Mouse (Mus musculus) E14TG2a.4 (cell line): ENCODE measurements at regions not wholly inside any gene's neighbourhood (a gene's known extent, or its start where the extent isn't known, plus 50 kb on each side); places are given as distances from the start of the nearest gene placed in this dataset.

Experiments used
- H3K27me3 ChIP-seq: 2 replicates; pipeline ENCODE4 v1.6.1; 2014; ENCODE audit warnings: low read length, control low read depth; ENCODE audit not compliant: insufficient read depth
- H3K36me3 ChIP-seq: 2 replicates; pipeline ENCODE4 v1.6.1; 2014; ENCODE audit warnings: low read length, control low read depth; ENCODE audit not compliant: insufficient read depth
- H3K4me1 ChIP-seq: replicated peaks from 2 replicates; pipeline ENCODE4 v1.6.1; 2014; ENCODE audit warnings: low read depth, low read length, control low read depth
- H3K4me3 ChIP-seq: replicated peaks from 2 replicates; pipeline ENCODE4 v1.5.1; 2014; ENCODE audit warnings: mild to moderate bottlenecking, low read length
- H3K9me3 ChIP-seq: 2 replicates; pipeline ENCODE4 v1.6.1; 2014; ENCODE audit warnings: low read length, control low read depth
- CTCF ChIP-seq: conservative IDR thresholded peaks from 2 replicates; pipeline ENCODE4 v1.5.1; 2014; ENCODE audit warnings: low read length
- NANOG ChIP-seq: IDR thresholded peaks from 2 replicates; pipeline ENCODE4 v1.6.1; 2014; ENCODE audit warnings: borderline replicate concordance, low read length, mixed read lengths
- POU5F1 ChIP-seq: IDR thresholded peaks from 2 replicates; pipeline ENCODE4 v1.6.1; 2014; ENCODE audit warnings: low read length, borderline replicate concordance

DNA sequence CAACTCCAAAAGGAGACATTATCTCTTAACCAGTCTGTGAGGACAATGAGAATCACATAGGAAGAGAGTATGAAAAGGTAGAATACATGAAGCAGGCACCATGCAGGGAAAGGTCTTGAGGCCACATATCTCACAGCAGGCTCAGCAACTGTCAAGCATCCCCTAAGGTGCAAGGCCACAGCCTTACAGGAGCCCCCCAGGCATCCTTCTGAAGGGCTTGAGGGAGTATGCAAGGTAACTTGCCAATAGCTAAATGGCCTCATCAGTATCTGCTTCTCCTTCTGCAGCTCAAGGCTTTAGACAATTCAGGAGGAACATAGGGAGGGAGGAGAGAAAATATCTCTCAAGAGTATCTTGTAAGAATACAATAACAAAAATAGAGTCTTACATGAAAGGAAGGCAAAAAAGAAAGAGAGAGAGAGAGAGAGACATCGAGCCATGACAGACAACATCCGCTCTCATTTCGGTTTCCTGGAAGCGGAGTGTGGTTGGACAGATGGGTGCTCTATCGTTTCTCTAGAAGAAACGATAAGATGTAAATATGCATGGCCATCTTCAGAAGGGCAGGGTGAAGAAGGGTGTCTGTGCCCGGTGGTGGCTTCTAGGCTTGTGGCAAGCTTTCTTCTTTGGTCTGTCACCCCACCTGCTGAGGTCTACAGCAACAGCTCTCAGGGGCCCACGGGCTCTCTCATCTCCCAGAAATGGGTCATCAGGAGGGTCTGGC is 349.6 kb upstream of the 3110018I06Rik start:
- TF ChIP-seq CTCF, result no peak
- TF ChIP-seq NANOG, result no peak
- TF ChIP-seq POU5F1, result no peak
- H3K9me3 ChIP-seq, result no peaks in the 10 kb centered on the region
- no peaks in the 10 kb centered on the region for H3K27me3 ChIP-seq
- H3K36me3 ChIP-seq, result no peaks in the 10 kb centered on the region
- H3K4me1 ChIP-seq, result no peaks in the 10 kb centered on the region
- no peak overlapping the region for H3K4me3 ChIP-seq

DNA sequence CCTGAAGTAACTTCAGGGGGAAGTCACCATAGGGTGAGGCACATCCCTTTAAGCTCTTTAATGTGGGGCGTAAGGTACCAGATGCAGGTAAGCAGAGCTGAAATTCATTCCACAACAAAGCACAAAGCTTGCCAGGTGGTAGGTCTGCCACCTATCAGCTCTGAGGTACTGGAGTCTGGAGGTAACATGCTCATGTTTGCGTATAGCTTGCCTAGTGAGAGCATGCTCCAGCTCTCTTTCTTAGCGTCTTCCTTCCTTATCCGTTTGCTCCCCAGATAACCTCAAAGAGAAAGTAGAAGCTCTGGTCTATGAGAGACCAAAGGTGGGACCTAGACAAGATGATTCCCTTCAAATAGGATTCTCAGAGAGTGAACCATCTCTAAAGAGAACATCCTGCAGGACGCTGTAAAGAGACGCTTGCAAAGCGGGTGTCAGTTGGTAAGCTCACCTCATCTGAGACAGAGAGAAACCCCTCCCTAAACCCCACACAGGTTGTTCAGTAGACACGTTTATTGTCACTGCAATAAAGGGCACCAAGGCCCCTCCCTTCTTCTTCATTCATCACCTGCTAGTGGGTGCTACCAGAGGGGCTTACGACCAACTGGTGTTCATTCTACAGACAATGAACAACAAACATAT is 347.4 kb upstream of the 3110018I06Rik start:
- Histone ChIP-seq H3K4me3 (no peak overlapping the region), H3K9me3 (no peaks in the 10 kb centered on the region), H3K27me3 (no peaks in the 10 kb centered on the region), H3K4me1 (no peaks in the 10 kb centered on the region), H3K36me3 (no peaks in the 10 kb centered on the region)
- TF ChIP-seq NANOG (no peak), POU5F1 (no peak), CTCF (no peak)

DNA sequence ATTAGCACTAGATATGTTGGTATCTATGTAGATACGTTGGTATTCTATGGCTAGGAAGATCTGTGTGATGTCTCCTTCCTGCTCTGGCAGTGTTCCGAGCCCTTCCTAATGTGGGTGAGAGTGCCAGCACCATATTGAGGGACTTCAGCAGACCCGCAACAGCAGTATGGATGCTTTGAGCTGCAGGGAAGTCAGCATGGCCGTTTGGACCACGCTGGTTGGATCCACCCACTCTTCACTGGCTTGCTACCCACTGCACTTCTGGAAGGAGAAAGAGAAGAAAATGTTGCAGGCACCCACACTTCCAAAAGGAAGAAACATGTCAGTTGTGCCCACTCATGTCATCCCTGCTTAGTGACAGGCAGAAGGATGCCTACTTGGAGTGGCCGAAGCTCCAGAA is 346.2 kb upstream of the 3110018I06Rik start:
- Histone ChIP-seq H3K4me1 (no peaks in the 10 kb centered on the region), H3K4me3 (no peak overlapping the region), H3K36me3 (no peaks in the 10 kb centered on the region), H3K9me3 (no peaks in the 10 kb centered on the region), H3K27me3 (no peaks in the 10 kb centered on the region)
- TF ChIP-seq NANOG (no peak), CTCF (no peak), POU5F1 (no peak)

DNA sequence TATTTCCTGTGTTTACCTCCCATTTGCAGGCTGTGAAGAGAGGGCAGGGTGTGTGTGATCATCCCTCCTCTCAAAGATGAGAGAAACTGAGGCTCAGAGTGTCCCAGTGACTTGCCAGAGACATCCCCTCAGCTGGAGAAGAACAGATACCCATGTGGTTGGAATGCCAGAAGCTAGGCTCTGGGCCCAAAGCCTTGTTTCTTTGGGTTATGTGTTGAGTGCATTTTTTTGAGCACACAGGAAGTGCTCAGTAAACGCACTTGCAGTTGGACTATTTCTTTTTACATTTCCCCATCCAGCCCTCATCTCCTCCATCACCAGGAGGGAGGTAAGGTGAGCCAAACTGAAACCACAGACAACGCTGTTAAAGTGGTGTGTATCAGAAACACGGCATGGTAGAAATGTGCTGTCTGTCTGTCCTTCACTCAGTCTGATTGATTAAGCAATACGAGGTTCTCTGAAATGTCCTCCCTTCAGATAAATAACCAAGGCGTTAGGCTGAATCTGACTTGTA is 341.8 kb upstream of the 3110018I06Rik start:
- Histone ChIP-seq H3K9me3 (peaks cover 14% of the 10 kb centered on the region), H3K27me3 (no peaks in the 10 kb centered on the region), H3K4me1 (no peaks in the 10 kb centered on the region), H3K36me3 (no peaks in the 10 kb centered on the region), H3K4me3 (no peak overlapping the region)
- TF ChIP-seq CTCF, result no peak
- TF ChIP-seq POU5F1, result no peak
- TF ChIP-seq NANOG, result no peak

DNA sequence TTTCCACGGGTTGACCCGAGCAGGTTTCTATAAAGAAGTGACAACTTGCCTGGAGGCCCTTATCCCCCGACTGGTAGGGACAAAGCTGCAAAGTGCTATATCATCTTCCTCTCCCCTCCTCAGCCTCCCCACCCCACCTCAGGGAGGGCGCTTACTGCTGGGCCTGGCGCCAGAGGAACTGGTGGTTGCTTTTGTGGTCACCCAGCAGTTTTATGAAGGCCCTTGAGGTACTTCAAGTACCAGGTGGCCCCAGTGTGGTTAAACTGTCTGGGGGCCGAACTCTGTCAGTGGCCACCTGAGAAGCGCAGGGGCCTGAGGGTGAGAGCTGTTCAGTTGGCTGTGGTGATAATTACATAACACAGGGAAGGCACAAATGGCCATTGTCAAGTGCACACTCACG is 340.0 kb upstream of the 3110018I06Rik start:
- TF ChIP-seq NANOG, result no peak
- no peak for TF ChIP-seq POU5F1
- no peak for TF ChIP-seq CTCF
- Histone ChIP-seq H3K4me3 (no peak overlapping the region), H3K27me3 (no peaks in the 10 kb centered on the region), H3K4me1 (no peaks in the 10 kb centered on the region), H3K9me3 (peaks cover 14% of the 10 kb centered on the region), H3K36me3 (no peaks in the 10 kb centered on the region)

DNA sequence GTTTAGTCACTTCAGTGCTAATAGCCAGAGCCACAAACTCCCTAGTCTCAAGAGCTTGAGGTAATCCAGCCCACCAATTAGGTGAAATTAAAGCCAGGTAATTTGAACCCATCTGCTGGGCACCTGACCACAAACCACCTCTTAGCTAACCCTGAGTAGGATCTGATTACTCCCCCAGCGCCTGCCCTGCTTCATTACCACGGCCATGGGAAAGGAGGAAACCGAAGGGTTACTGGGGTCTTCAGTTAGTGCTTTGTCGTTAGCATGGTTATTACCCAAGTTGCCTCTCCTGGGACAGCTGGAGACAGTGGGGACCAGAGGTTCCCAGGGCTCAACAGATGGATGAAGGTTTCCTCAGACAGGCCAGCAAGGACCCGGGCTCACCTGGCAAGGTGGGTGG is 337.3 kb upstream of the 3110018I06Rik start:
- H3K4me3 ChIP-seq, result no peak overlapping the region
- no peaks in the 10 kb centered on the region for H3K4me1 ChIP-seq
- H3K9me3 ChIP-seq, result peaks cover 14% of the 10 kb centered on the region
- H3K27me3 ChIP-seq, result no peaks in the 10 kb centered on the region
- no peaks in the 10 kb centered on the region for H3K36me3 ChIP-seq
- TF ChIP-seq NANOG, result no peak
- no peak for TF ChIP-seq POU5F1
- TF ChIP-seq CTCF, result no peak

DNA sequence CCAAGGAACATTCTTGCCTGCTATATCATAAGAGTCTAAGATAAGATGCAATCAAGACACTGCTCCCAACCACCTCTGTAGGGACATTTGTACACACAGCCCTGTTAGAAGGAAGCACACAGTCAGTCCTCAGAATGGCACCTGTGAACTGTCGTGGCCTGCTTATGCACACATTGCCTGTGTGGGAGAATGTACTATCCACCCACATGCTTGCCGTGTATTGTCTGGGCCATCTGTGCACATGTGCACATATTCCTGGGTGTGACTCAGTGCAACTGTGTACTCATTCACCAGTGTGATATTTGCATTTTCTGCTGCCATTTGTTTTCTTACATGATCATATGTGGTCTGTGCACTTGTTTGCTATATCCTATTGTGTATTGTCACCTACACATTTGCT is 333.8 kb upstream of the 3110018I06Rik start:
- H3K9me3 ChIP-seq, result peaks cover 14% of the 10 kb centered on the region
- H3K4me3 ChIP-seq, result no peak overlapping the region
- H3K4me1 ChIP-seq, result no peaks in the 10 kb centered on the region
- H3K36me3 ChIP-seq, result no peaks in the 10 kb centered on the region
- TF ChIP-seq NANOG, result no peak
- TF ChIP-seq CTCF, result no peak
- TF ChIP-seq POU5F1, result no peak
- no peaks in the 10 kb centered on the region for H3K27me3 ChIP-seq

DNA sequence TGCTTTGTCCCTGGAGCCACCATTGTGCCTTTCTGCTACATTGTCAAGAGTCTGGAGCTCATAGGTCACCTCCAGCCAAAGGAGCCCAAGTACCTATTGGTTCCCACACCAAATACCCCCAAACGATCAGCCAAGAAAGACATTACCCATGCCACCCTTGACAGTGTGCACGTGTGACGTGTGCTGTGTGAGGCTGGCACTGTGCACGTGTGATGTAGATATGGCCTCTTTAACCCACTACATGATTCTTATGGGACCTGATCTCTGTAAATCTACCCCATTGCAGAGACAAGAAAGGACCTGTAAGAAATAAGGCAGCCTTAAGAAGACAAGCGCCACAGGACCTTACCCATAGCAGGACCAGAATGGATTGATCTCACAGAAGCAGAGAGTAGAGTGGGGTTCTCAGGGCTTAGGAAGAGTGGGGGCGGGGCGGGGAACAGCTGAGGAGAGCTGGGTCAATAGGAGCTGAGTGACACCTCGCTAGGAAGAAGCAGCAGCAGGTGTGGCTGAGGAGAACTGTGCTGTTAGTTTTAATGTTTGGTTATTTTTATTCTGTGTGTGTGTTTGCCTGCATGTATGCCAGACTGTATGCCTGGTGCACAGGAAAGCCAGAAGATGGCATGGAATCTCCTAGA is 331.5 kb upstream of the 3110018I06Rik start:
- H3K27me3 ChIP-seq, result no peaks in the 10 kb centered on the region
- no peaks in the 10 kb centered on the region for H3K36me3 ChIP-seq
- no peaks in the 10 kb centered on the region for H3K4me1 ChIP-seq
- no peak overlapping the region for H3K4me3 ChIP-seq
- no peaks in the 10 kb centered on the region for H3K9me3 ChIP-seq
- no peak for TF ChIP-seq CTCF
- TF ChIP-seq POU5F1, result no peak
- TF ChIP-seq NANOG, result no peak
